ENCODE assay signal across 24 mouse cellular contexts in the genomic region with DNA sequence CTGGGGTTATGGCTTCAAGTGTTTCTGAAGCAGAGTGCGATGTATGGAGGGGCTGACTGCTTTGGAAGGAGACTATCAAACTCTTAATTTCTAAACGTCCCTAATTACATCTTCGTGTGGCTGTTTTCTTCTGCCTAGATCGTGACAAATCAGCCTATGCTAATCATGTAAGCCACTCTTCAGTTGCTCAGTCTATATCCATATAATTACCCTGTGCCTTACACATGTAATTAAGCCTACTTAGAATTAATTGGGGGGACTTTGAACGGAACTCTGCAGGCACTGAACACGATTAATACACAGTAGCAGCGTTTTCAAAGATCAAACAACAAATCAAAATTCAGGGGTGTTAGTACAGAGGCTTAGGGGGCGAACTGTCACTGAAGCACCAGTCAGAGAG. TPM values are rescaled to one million over a fixed set of nuclear protein-coding genes. Genes with fewer than 3 reads are reported as not detected.
DNase-seq lines count a peak whose midpoint lies in the region; ATAC-seq and TF ChIP-seq lines count a peak whose summit lies in the region.
"Had no signal": no experiment of that assay in that cellular context is flagged by ENCODE, and none has a peak within 500 bp of the region (broad histone marks: within the 10 kb centered on the region; RNA-seq: fewer than 3 reads in every experiment).

No protein-coding gene starts in this region.

- H3K9me3 ChIP-seq in forebrain, embryonic 12.5 days = no peaks in the 10 kb centered on the region
- no peaks in the 10 kb centered on the region for H3K9me3 ChIP-seq in forebrain, embryonic 15.5 days
- no peaks in the 10 kb centered on the region for H3K9me3 ChIP-seq in forebrain, embryonic 13.5 days (replicated peaks)
- H3K9me3 ChIP-seq in forebrain, embryonic 16.5 days (ENCODE audit: control insufficient read depth, low read length) = no peaks in the 10 kb centered on the region
- H3K9me3 ChIP-seq in stomach, postnatal 0 days (ENCODE audit: control insufficient read depth, low read length) = no peaks in the 10 kb centered on the region
- no peaks in the 10 kb centered on the region for H3K9me3 ChIP-seq in hindbrain, embryonic 12.5 days (replicated peaks)
- H3K9me3 ChIP-seq: embryonic facial prominence, embryonic 10.5 days; embryonic facial prominence, embryonic 12.5 days had no signal

- no peak overlapping the region for H3K4me2 ChIP-seq in forebrain, embryonic 12.5 days
- no peak overlapping the region for H3K4me2 ChIP-seq in forebrain, embryonic 15.5 days (replicated peaks)
- H3K4me2 ChIP-seq in forebrain, embryonic 13.5 days = no peak overlapping the region
- no peak overlapping the region for H3K4me2 ChIP-seq in forebrain, embryonic 16.5 days (ENCODE audit: low read length)
- no peak overlapping the region for H3K4me2 ChIP-seq in stomach, postnatal 0 days (replicated peaks; ENCODE audit: low read depth)
- no peak overlapping the region for H3K4me2 ChIP-seq in hindbrain, embryonic 12.5 days (replicated peaks)
- H3K4me2 ChIP-seq: embryonic facial prominence, embryonic 12.5 days had no signal

- TF ChIP-seq EP300 in stomach, postnatal 0 days (optimal IDR thresholded peaks at IDR 0.05) = no peak

- H3K9ac ChIP-seq in forebrain, embryonic 12.5 days = no peak overlapping the region
- no peak overlapping the region for H3K9ac ChIP-seq in forebrain, embryonic 15.5 days (replicated peaks)
- H3K9ac ChIP-seq in forebrain, embryonic 13.5 days = no peak overlapping the region
- no peak overlapping the region for H3K9ac ChIP-seq in forebrain, embryonic 16.5 days (replicated peaks; ENCODE audit: low read depth, low read length)
- H3K9ac ChIP-seq in stomach, postnatal 0 days (ENCODE audit: low read length) = no peak overlapping the region
- H3K9ac ChIP-seq in hindbrain, embryonic 12.5 days = no peak overlapping the region
- H3K9ac ChIP-seq: embryonic facial prominence, embryonic 12.5 days had no signal

- H3K4me3 ChIP-seq in forebrain, embryonic 12.5 days (replicated peaks) = no peak overlapping the region
- no peak overlapping the region for H3K4me3 ChIP-seq in forebrain, embryonic 15.5 days
- H3K4me3 ChIP-seq in forebrain, embryonic 13.5 days = no peak overlapping the region
- no peak overlapping the region for H3K4me3 ChIP-seq in forebrain, embryonic 16.5 days (replicated peaks; ENCODE audit: low read length)
- no peak overlapping the region for H3K4me3 ChIP-seq in stomach, postnatal 0 days (ENCODE audit: low read depth, low read length)
- no peak overlapping the region for H3K4me3 ChIP-seq in hindbrain, embryonic 12.5 days
- H3K4me3 ChIP-seq: embryonic facial prominence, embryonic 10.5 days; embryonic facial prominence, embryonic 12.5 days had no signal

- 43% methylated on average over 8 of the region's 8 CpGs for WGBS in forebrain, embryonic 12.5 days
- WGBS in forebrain, embryonic 15.5 days = 23% methylated on average over 8 of the region's 8 CpGs
- 33% methylated on average over 8 of the region's 8 CpGs for WGBS in forebrain, embryonic 13.5 days
- WGBS in forebrain, embryonic 16.5 days = 18% methylated on average over 8 of the region's 8 CpGs
- 83% methylated on average over 8 of the region's 8 CpGs for WGBS in stomach, postnatal 0 days
- WGBS in hindbrain, embryonic 12.5 days = 78% methylated on average over 8 of the region's 8 CpGs

- no peak for TF ChIP-seq POLR2A in brain, embryonic 14.5 days (IDR thresholded peaks at IDR 0.05; ENCODE audit: borderline replicate concordance, extremely low read depth, insufficient read depth, insufficient read length, poor library complexity, severe bottlenecking)

- no peak for TF ChIP-seq CTCF in brain, embryonic 14.5 days (IDR thresholded peaks at IDR 0.05; ENCODE audit: borderline replicate concordance, extremely low read depth, insufficient read depth, insufficient read length)
- TF ChIP-seq CTCF in stomach, postnatal 0 days (IDR thresholded peaks at IDR 0.05; ENCODE audit: low read depth) = no peak

- no peaks in the 10 kb centered on the region for H3K4me1 ChIP-seq in forebrain, embryonic 12.5 days
- H3K4me1 ChIP-seq in forebrain, embryonic 15.5 days = peaks cover 9% of the 10 kb centered on the region
- H3K4me1 ChIP-seq in forebrain, embryonic 13.5 days = peaks cover 11% of the 10 kb centered on the region
- H3K4me1 ChIP-seq in forebrain, embryonic 16.5 days (replicated peaks; ENCODE audit: control insufficient read depth, insufficient read depth, low read length) = 0 out of 2 replicates have a peak, but pooled peaks cover 8% of the 10 kb centered on the region
- H3K4me1 ChIP-seq in stomach, postnatal 0 days (replicated peaks; ENCODE audit: control insufficient read depth, insufficient read depth) = no peaks in the 10 kb centered on the region
- H3K4me1 ChIP-seq in hindbrain, embryonic 12.5 days = no peaks in the 10 kb centered on the region
- H3K4me1 ChIP-seq: embryonic facial prominence, embryonic 10.5 days; embryonic facial prominence, embryonic 12.5 days had no signal

- no peak overlapping the region for H3K27ac ChIP-seq in forebrain, embryonic 12.5 days
- H3K27ac ChIP-seq in forebrain, embryonic 15.5 days (replicated peaks) = no peak overlapping the region
- no peak overlapping the region for H3K27ac ChIP-seq in forebrain, embryonic 13.5 days
- no peak overlapping the region for H3K27ac ChIP-seq in forebrain, embryonic 16.5 days (ENCODE audit: low read length)
- H3K27ac ChIP-seq in stomach, postnatal 0 days (replicated peaks) = no peak overlapping the region
- no peak overlapping the region for H3K27ac ChIP-seq in hindbrain, embryonic 12.5 days
- H3K27ac ChIP-seq: embryonic facial prominence, embryonic 10.5 days; embryonic facial prominence, embryonic 12.5 days had no signal

- H3K27me3 ChIP-seq in forebrain, embryonic 12.5 days = 0 out of 2 replicates have a peak, but pooled peaks cover 3% of the 10 kb centered on the region
- H3K27me3 ChIP-seq in forebrain, embryonic 15.5 days = no peaks in the 10 kb centered on the region
- no peaks in the 10 kb centered on the region for H3K27me3 ChIP-seq in forebrain, embryonic 13.5 days
- H3K27me3 ChIP-seq in forebrain, embryonic 16.5 days (replicated peaks; ENCODE audit: control insufficient read depth, insufficient read depth, low read length) = no peaks in the 10 kb centered on the region
- no peaks in the 10 kb centered on the region for H3K27me3 ChIP-seq in stomach, postnatal 0 days (ENCODE audit: control insufficient read depth, insufficient read depth, low read length)
- no peaks in the 10 kb centered on the region for H3K27me3 ChIP-seq in hindbrain, embryonic 12.5 days

- DNase-seq in brain, embryonic 14.5 days (ENCODE audit: low read depth) = peak; percentile 62
- no peak for DNase-seq in stomach, postnatal 0 days (ENCODE audit: low spot score)
- DNase-seq: adrenal gland, adult 2 months; adrenal gland, postnatal 10 days; adrenal gland, postnatal 25 days; cerebellum, adult 11-12 months; cerebellum, adult 2 months; cerebellum, adult 9-10 months; cerebellum, postnatal 10 days; cerebellum, postnatal 25 days had no signal

- peak; percentile 20; the same call in 1 of the 2 replicates for ATAC-seq in forebrain, embryonic 12.5 days (ENCODE audit: low FRiP score)
- ATAC-seq in forebrain, embryonic 15.5 days (replicated peaks) = no peak
- peak; percentile 53; the same call in 1 of the 2 replicates for ATAC-seq in forebrain, embryonic 13.5 days
- ATAC-seq in forebrain, embryonic 16.5 days = peak; percentile 73
- no peak for ATAC-seq in stomach, postnatal 0 days (ENCODE audit: low FRiP score, low TSS enrichment)
- ATAC-seq in megakaryocyte progenitor cell, adult 5-6 weeks (replicated peaks; ENCODE audit: poor library complexity) = no peak
- no peak for ATAC-seq in hindbrain, embryonic 12.5 days (ENCODE audit: low FRiP score)

- no peaks in the 10 kb centered on the region for H3K36me3 ChIP-seq in forebrain, embryonic 12.5 days (replicated peaks)
- H3K36me3 ChIP-seq in forebrain, embryonic 15.5 days = no peaks in the 10 kb centered on the region
- no peaks in the 10 kb centered on the region for H3K36me3 ChIP-seq in forebrain, embryonic 13.5 days (ENCODE audit: poor library complexity, severe bottlenecking)
- H3K36me3 ChIP-seq in forebrain, embryonic 16.5 days (ENCODE audit: control insufficient read depth, insufficient read depth) = no peaks in the 10 kb centered on the region
- H3K36me3 ChIP-seq in stomach, postnatal 0 days (ENCODE audit: control insufficient read depth, insufficient read depth, low read length) = no peaks in the 10 kb centered on the region
- no peaks in the 10 kb centered on the region for H3K36me3 ChIP-seq in hindbrain, embryonic 12.5 days
- H3K36me3 ChIP-seq: embryonic facial prominence, embryonic 10.5 days; embryonic facial prominence, embryonic 12.5 days had no signal

RNA-seq across cellular contexts. Expression of a gene that starts 15.1 kb away (rescaled TPM):
- polyA plus RNA-seq in forebrain, embryonic 12.5 days (2016; fragmentation: Nextera tagmentation; extraction: Ambion mirVana) = not detected in 2 replicates
- polyA plus RNA-seq in forebrain, embryonic 15.5 days (2015; fragmentation: Nextera tagmentation; extraction: Ambion mirVana) = not detected in 2 replicates
- not detected in 2 replicates for polyA plus RNA-seq in brain, embryonic 14.5 days (2012; rRNA removed)
- not detected in 2 replicates for polyA plus RNA-seq in forebrain, embryonic 13.5 days (2015; fragmentation: Nextera tagmentation; extraction: Ambion mirVana)
- polyA plus RNA-seq in forebrain, embryonic 16.5 days (2015; fragmentation: Nextera tagmentation; extraction: Ambion mirVana) = not detected in 2 replicates
- not detected in 2 replicates for polyA plus RNA-seq in stomach, postnatal 0 days (2015; fragmentation: Nextera tagmentation; extraction: Ambion mirVana)
- total RNA-seq in megakaryocyte progenitor cell, adult 5-6 weeks (2015) = not detected in 2 replicates
- not detected in 2 replicates for total RNA-seq in megakaryocyte progenitor cell, adult 5-6 weeks (2017)
- not detected in 2 replicates for polyA plus RNA-seq in hindbrain, embryonic 12.5 days (2016; fragmentation: Nextera tagmentation; extraction: Ambion mirVana)
- total RNA-seq: adrenal gland, adult 2 months; adrenal gland, postnatal 10 days; adrenal gland, postnatal 25 days; adrenal gland, postnatal 4 days; ES-E14; MEL had no signal
- polyA plus RNA-seq: adrenal gland, adult 2 months; C2C12; cerebellum, adult 2 months; cortical plate, adult 2 months; embryonic facial prominence, embryonic 10.5 days; embryonic facial prominence, embryonic 12.5 days had no signal

RNA-seq across cellular contexts. Expression of a gene that starts 25.4 kb away (rescaled TPM):
- polyA plus RNA-seq in forebrain, embryonic 12.5 days (2016; fragmentation: Nextera tagmentation; extraction: Ambion mirVana) = not detected in 2 replicates
- polyA plus RNA-seq in forebrain, embryonic 15.5 days (2015; fragmentation: Nextera tagmentation; extraction: Ambion mirVana) = not detected in 2 replicates
- polyA plus RNA-seq in brain, embryonic 14.5 days (2012; rRNA removed) = not detected in 2 replicates
- not detected in 2 replicates for polyA plus RNA-seq in forebrain, embryonic 13.5 days (2015; fragmentation: Nextera tagmentation; extraction: Ambion mirVana)
- not detected in 2 replicates for polyA plus RNA-seq in forebrain, embryonic 16.5 days (2015; fragmentation: Nextera tagmentation; extraction: Ambion mirVana)
- not detected in 2 replicates for polyA plus RNA-seq in stomach, postnatal 0 days (2015; fragmentation: Nextera tagmentation; extraction: Ambion mirVana)
- not detected in 2 replicates for total RNA-seq in megakaryocyte progenitor cell, adult 5-6 weeks (2015)
- total RNA-seq in megakaryocyte progenitor cell, adult 5-6 weeks (2017) = not detected in 2 replicates
- polyA plus RNA-seq in hindbrain, embryonic 12.5 days (2016; fragmentation: Nextera tagmentation; extraction: Ambion mirVana) = not detected in 2 replicates
- total RNA-seq: adrenal gland, adult 2 months; adrenal gland, postnatal 10 days; adrenal gland, postnatal 25 days; adrenal gland, postnatal 4 days; ES-E14; MEL had no signal
- polyA plus RNA-seq: adrenal gland, adult 2 months; C2C12; cerebellum, adult 2 months; cortical plate, adult 2 months; embryonic facial prominence, embryonic 10.5 days; embryonic facial prominence, embryonic 12.5 days; embryonic facial prominence, embryonic 14.5 days had no signal

RNA-seq across cellular contexts. Expression of a gene that starts 25.7 kb away (rescaled TPM):
- polyA plus RNA-seq in forebrain, embryonic 12.5 days (2016; fragmentation: Nextera tagmentation; extraction: Ambion mirVana) = 168 and 174 TPM in 2 replicates
- polyA plus RNA-seq in forebrain, embryonic 15.5 days (2015; fragmentation: Nextera tagmentation; extraction: Ambion mirVana) = 246 and 258 TPM in 2 replicates
- polyA plus RNA-seq in brain, embryonic 14.5 days (2012; rRNA removed) = 260 and 261 TPM in 2 replicates
- polyA plus RNA-seq in forebrain, embryonic 13.5 days (2015; fragmentation: Nextera tagmentation; extraction: Ambion mirVana) = 207 and 209 TPM in 2 replicates
- polyA plus RNA-seq in forebrain, embryonic 16.5 days (2015; fragmentation: Nextera tagmentation; extraction: Ambion mirVana) = 247 and 259 TPM in 2 replicates
- 142 and 145 TPM in 2 replicates for polyA plus RNA-seq in stomach, postnatal 0 days (2015; fragmentation: Nextera tagmentation; extraction: Ambion mirVana)
- total RNA-seq in megakaryocyte progenitor cell, adult 5-6 weeks (2015) = 72.3 and 79.9 TPM in 2 replicates
- 47.7 and 51.2 TPM in 2 replicates for total RNA-seq in megakaryocyte progenitor cell, adult 5-6 weeks (2017)
- 191 and 201 TPM in 2 replicates for polyA plus RNA-seq in hindbrain, embryonic 12.5 days (2016; fragmentation: Nextera tagmentation; extraction: Ambion mirVana)

RNA-seq across cellular contexts. Expression of a gene that starts 25.9 kb away (rescaled TPM):
- not detected in 2 replicates for polyA plus RNA-seq in forebrain, embryonic 12.5 days (2016; fragmentation: Nextera tagmentation; extraction: Ambion mirVana)
- not detected in 2 replicates for polyA plus RNA-seq in forebrain, embryonic 15.5 days (2015; fragmentation: Nextera tagmentation; extraction: Ambion mirVana)
- not detected in 2 replicates for polyA plus RNA-seq in brain, embryonic 14.5 days (2012; rRNA removed)
- polyA plus RNA-seq in forebrain, embryonic 13.5 days (2015; fragmentation: Nextera tagmentation; extraction: Ambion mirVana) = not detected in 2 replicates
- polyA plus RNA-seq in forebrain, embryonic 16.5 days (2015; fragmentation: Nextera tagmentation; extraction: Ambion mirVana) = not detected in 2 replicates
- polyA plus RNA-seq in stomach, postnatal 0 days (2015; fragmentation: Nextera tagmentation; extraction: Ambion mirVana) = 0.10 and 0.17 TPM in 2 replicates
- total RNA-seq in megakaryocyte progenitor cell, adult 5-6 weeks (2015) = not detected in 2 replicates
- not detected in 2 replicates for total RNA-seq in megakaryocyte progenitor cell, adult 5-6 weeks (2017)
- not detected in 2 replicates for polyA plus RNA-seq in hindbrain, embryonic 12.5 days (2016; fragmentation: Nextera tagmentation; extraction: Ambion mirVana)
- total RNA-seq: adrenal gland, adult 2 months; adrenal gland, postnatal 10 days; adrenal gland, postnatal 25 days; adrenal gland, postnatal 4 days had no signal
- polyA plus RNA-seq: adrenal gland, adult 2 months; C2C12; cerebellum, adult 2 months; cortical plate, adult 2 months; embryonic facial prominence, embryonic 12.5 days; embryonic facial prominence, embryonic 14.5 days had no signal

RNA-seq across cellular contexts. Expression of a gene that starts 56.1 kb away (rescaled TPM):
- polyA plus RNA-seq in forebrain, embryonic 12.5 days (2016; fragmentation: Nextera tagmentation; extraction: Ambion mirVana) = 52.2 and 65.6 TPM in 2 replicates
- polyA plus RNA-seq in forebrain, embryonic 15.5 days (2015; fragmentation: Nextera tagmentation; extraction: Ambion mirVana) = 57.0 and 60.4 TPM in 2 replicates
- 57.3 and 67.2 TPM in 2 replicates for polyA plus RNA-seq in brain, embryonic 14.5 days (2012; rRNA removed)
- polyA plus RNA-seq in forebrain, embryonic 13.5 days (2015; fragmentation: Nextera tagmentation; extraction: Ambion mirVana) = 55.9 and 58.1 TPM in 2 replicates
- polyA plus RNA-seq in forebrain, embryonic 16.5 days (2015; fragmentation: Nextera tagmentation; extraction: Ambion mirVana) = 62.2 and 63.7 TPM in 2 replicates
- polyA plus RNA-seq in stomach, postnatal 0 days (2015; fragmentation: Nextera tagmentation; extraction: Ambion mirVana) = 283 and 304 TPM in 2 replicates
- total RNA-seq in megakaryocyte progenitor cell, adult 5-6 weeks (2015) = 252 and 253 TPM in 2 replicates
- 169 and 205 TPM in 2 replicates for total RNA-seq in megakaryocyte progenitor cell, adult 5-6 weeks (2017)
- 95.5 and 108 TPM in 2 replicates for polyA plus RNA-seq in hindbrain, embryonic 12.5 days (2016; fragmentation: Nextera tagmentation; extraction: Ambion mirVana)

Comparison
In these comparisons a context has a peak if more than half of its experiments do, and no peak if none do; other contexts are left out.
1. ATAC-seq: peak in forebrain, embryonic 12.5 days (single experiment), forebrain, embryonic 13.5 days (single experiment) and forebrain, embryonic 16.5 days (single experiment); none in forebrain, embryonic 15.5 days (single experiment), stomach, postnatal 0 days (single experiment), megakaryocyte progenitor cell, adult 5-6 weeks (single experiment) and hindbrain, embryonic 12.5 days (single experiment).